Mouse (Mus musculus) spleen, adult 18-20 months (tissue): ENCODE measurements around the gene Hacd3.

Experiments
- DNase-seq, 2 experiments: peaks; one replicate each; pipeline ENCODE4 v3.0.0; 2022; ENCODE audit warnings: mixed read lengths in 2 of 2

The Hacd3 gene

GRCm38 (mm10) chr9:64951161-64951657 is 70.3 kb downstream of the Hacd3 start, which contains the start of gene Slc24a1:
Slc24a1 (minus strand) TSS chr9:64951607.
- no peak for DNase-seq

- DNase-seq, result no peak
Observed at GRCm38 (mm10) chr9:64947483-64948095, 73.9 kb downstream of the Hacd3 start.

GRCm38 (mm10) chr9:64943997-64944396 is 77.5 kb downstream of the Hacd3 start:
- no peak for DNase-seq

GRCm38 (mm10) chr9:64941650-64942049 is 79.8 kb downstream of the Hacd3 start:
- DNase-seq, result no peak

GRCm38 (mm10) chr9:64940731-64941346 is 80.7 kb downstream of the Hacd3 start:
- no peak for DNase-seq

GRCm38 (mm10) chr9:64939790-64940189 is 81.7 kb downstream of the Hacd3 start:
- no peak for DNase-seq

- DNase-seq, result no peak
Observed at GRCm38 (mm10) chr9:64939281-64939680, 82.2 kb downstream of the Hacd3 start.

- no peak for DNase-seq
Observed at GRCm38 (mm10) chr9:64938535-64938934, 83.0 kb downstream of the Hacd3 start.

GRCm38 (mm10) chr9:64937491-64937890 is 84.0 kb downstream of the Hacd3 start:
- no peak for DNase-seq
